Mouse (Mus musculus) E14TG2a.4 (cell line): ENCODE data around the gene Olfr1066.
"Not testable (repeated sequence)": the region's sequence is repeated elsewhere in the genome, so short reads cannot be mapped to it uniquely, and the experiment has no call there.

Experiments used
- CTCF ChIP-seq: conservative IDR thresholded peaks from 2 replicates; pipeline ENCODE4 v1.5.1; 2014; ENCODE audit warnings: low read length
- POU5F1 ChIP-seq: IDR thresholded peaks from 2 replicates; pipeline ENCODE4 v1.6.1; 2014; ENCODE audit warnings: low read length, borderline replicate concordance

- not testable (repeated sequence) for TF ChIP-seq CTCF, POU5F1
Measured at GRCm38 (mm10) chr2:86450491-86450890, 5.6 kb downstream of the Olfr1066 start, which contains the start of gene Olfr1065.
